Mouse (Mus musculus) limb, embryonic 15.5 days (tissue): ENCODE results near the gene Cmpk2. TPM values are rescaled to one million over a fixed set of nuclear protein-coding genes. Genes with fewer than 3 reads are reported as not detected.
A peak's percentile ranks its signal among the peaks of the same experiment; 100 is the strongest.

Experiments used
- ATAC-seq: fragments of 200-750 bp; cut with Nextera tagmentation; 2 replicates; pipeline ENCODE4 v1.8.0; 2017; ENCODE audit warnings: low read depth, moderate TSS enrichment; ENCODE audit not compliant: insufficient number of reproducible peaks, low FRiP score, low TSS enrichment
- H3K27ac ChIP-seq: fragments of 300-500 bp; sonication (generic); 2 replicates; pipeline ENCODE4 v1.5.1; 2015; ENCODE audit warnings: moderate library complexity, mild to moderate bottlenecking, inconsistent platforms
- H3K27me3 ChIP-seq: fragments of 300-500 bp; sonication (generic); 2 replicates; pipeline ENCODE4 v1.6.1; 2015; ENCODE audit warnings: inconsistent platforms
- H3K36me3 ChIP-seq: fragments of 300-500 bp; sonication (generic); 2 replicates; pipeline ENCODE4 v1.6.1; 2015; ENCODE audit warnings: inconsistent platforms
- H3K4me1 ChIP-seq: fragments of 300-500 bp; sonication (generic); 2 replicates; pipeline ENCODE4 v1.6.1; 2015; ENCODE audit warnings: inconsistent platforms
- H3K4me2 ChIP-seq: fragments of 300-500 bp; sonication (generic); 2 replicates; pipeline ENCODE4 v1.6.1; 2015; ENCODE audit warnings: mild to moderate bottlenecking, inconsistent platforms
- H3K4me3 ChIP-seq: fragments of 300-500 bp; sonication (generic); 2 replicates; pipeline ENCODE4 v1.5.1; 2015; ENCODE audit warnings: mild to moderate bottlenecking, inconsistent platforms
- H3K9ac ChIP-seq: fragments of 300-500 bp; sonication (generic); 2 replicates; pipeline ENCODE4 v1.6.1; 2015; ENCODE audit warnings: inconsistent platforms
- H3K9me3 ChIP-seq: fragments of 300-500 bp; sonication (generic); 2 replicates; pipeline ENCODE4 v1.6.1; 2016; ENCODE audit warnings: inconsistent platforms
- WGBS: fragments of 180-500 bp; shearing (Covaris S2); methylation state at CpG from one replicate; pipeline ENCODE4 v1.1.7; 2015; 5-methylcytosine and 5-hydroxymethylcytosine counted together
- polyA plus RNA-seq: library from polyadenylated mRNA; unstranded; fragments of >200 nt; fragmentation: Nextera tagmentation; extraction: Ambion mirVana; gene quantifications from 2 replicates; pipeline ENCODE4 v1.2.1, GENCODE M21; 2015

Cmpk2 gene
- polyA plus RNA-seq, 1 experiment from 2014 or later, result 6.5 TPM

DNA sequence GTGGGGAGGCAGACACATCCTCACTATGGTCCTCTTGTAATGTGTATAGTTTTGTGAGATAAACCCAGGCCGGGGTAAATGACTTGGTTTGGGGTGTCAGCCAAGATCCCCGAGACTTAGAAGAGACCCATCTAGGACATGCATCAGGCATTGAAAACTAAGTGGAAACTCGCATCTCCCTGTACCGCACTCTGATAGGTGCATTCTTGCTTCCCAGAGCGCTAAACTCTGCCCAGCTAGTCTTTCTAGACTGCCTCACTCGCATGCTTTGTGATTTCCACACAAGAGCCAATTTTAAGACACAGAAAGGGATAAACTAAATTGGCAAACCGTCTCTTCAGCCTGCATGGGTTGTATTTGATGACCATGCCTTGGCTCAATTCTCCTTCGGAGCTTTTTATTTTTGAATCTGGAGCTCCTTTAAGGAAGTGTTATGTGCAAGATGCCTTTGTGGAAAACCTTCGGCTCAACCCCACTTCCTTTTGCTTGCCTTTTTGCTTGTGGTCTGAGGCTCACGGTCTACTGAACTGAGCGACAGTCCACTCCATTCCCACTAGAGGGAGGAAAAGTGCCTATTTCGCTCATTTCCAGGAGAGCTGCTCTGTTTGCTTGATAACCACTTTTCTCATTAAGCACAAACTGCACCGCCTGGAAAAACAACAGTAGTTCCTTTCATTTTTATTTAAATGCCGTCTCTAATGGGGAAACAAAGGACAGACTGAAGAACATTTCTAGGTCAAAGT is 19.0 kb downstream of the Cmpk2 start:
- Histone ChIP-seq H3K4me2 (no peak overlapping the region), H3K4me1 (peaks cover 8% of the 10 kb centered on the region), H3K27me3 (no peaks in the 10 kb centered on the region), H3K36me3 (no peaks in the 10 kb centered on the region), H3K9ac (no peak overlapping the region), H3K9me3 (no peaks in the 10 kb centered on the region), H3K4me3 (no peak overlapping the region), H3K27ac (peak overlapping the region; percentile 43; the same call in 1 of the 2 replicates)
- 39% methylated on average over 14 of the region's 14 CpGs for WGBS
- no peak for ATAC-seq

GRCm38 (mm10) chr12:26488617-26489274 is 19.7 kb downstream of the Cmpk2 start:
- Histone ChIP-seq H3K9me3 (no peaks in the 10 kb centered on the region), H3K36me3 (no peaks in the 10 kb centered on the region), H3K27me3 (no peaks in the 10 kb centered on the region), H3K4me3 (no peak overlapping the region), H3K4me1 (peaks cover 8% of the 10 kb centered on the region), H3K27ac (no peak overlapping the region; the same call in 1 of the 2 replicates), H3K4me2 (no peak overlapping the region), H3K9ac (no peak overlapping the region)
- 23% methylated on average over 5 of the region's 5 CpGs for WGBS
- ATAC-seq, result no peak

- Histone ChIP-seq H3K36me3 (no peaks in the 10 kb centered on the region), H3K9me3 (no peaks in the 10 kb centered on the region), H3K4me1 (peaks cover 10% of the 10 kb centered on the region), H3K27me3 (no peaks in the 10 kb centered on the region), H3K9ac (no peak overlapping the region), H3K27ac (no peak overlapping the region), H3K4me2 (no peak overlapping the region), H3K4me3 (no peak overlapping the region)
- WGBS, result 97% methylated on average over 1 of the region's 1 CpGs
- no peak for ATAC-seq
These were observed 20.9 kb downstream of the Cmpk2 start for GRCm38 (mm10) chr12:26489942-26490341.

DNA sequence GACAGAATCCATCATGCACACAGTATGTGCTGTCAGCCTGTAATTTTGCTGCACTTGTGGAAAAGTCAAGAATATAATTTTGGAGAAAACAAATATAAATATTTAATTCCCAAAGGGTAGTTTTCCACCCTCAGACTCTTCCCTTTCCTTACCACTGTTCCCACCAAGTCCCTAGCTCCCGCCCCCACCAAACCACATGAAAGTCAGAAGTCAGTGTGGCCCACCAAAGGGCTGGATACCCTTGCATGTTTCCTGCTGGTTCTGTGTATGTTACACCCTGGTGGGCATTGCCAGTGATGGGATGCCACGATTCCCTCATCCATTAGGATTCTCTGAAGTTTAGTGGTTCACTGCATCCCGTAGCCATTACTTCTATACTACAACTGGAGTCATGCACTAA is 32.0 kb downstream of the Cmpk2 start:
- Histone ChIP-seq H3K9ac (no peak overlapping the region), H3K27me3 (no peaks in the 10 kb centered on the region), H3K27ac (no peak overlapping the region), H3K4me2 (no peak overlapping the region), H3K36me3 (no peaks in the 10 kb centered on the region), H3K4me1 (no peaks in the 10 kb centered on the region), H3K9me3 (no peaks in the 10 kb centered on the region), H3K4me3 (no peak overlapping the region)
- no peak for ATAC-seq
- WGBS, result 81% methylated on average over 3 of the region's 3 CpGs

GRCm38 (mm10) chr12:26510971-26511370 is 42.0 kb downstream of the Cmpk2 start:
- H3K27ac ChIP-seq, result no peak overlapping the region
- ATAC-seq, result no peak
- 85% methylated on average over 4 of the region's 4 CpGs for WGBS
- H3K4me2 ChIP-seq, result no peak overlapping the region
- no peak overlapping the region for H3K9ac ChIP-seq
- H3K4me3 ChIP-seq, result no peak overlapping the region
- no peaks in the 10 kb centered on the region for H3K27me3 ChIP-seq
- no peaks in the 10 kb centered on the region for H3K36me3 ChIP-seq
- no peaks in the 10 kb centered on the region for H3K4me1 ChIP-seq
- no peaks in the 10 kb centered on the region for H3K9me3 ChIP-seq

DNA sequence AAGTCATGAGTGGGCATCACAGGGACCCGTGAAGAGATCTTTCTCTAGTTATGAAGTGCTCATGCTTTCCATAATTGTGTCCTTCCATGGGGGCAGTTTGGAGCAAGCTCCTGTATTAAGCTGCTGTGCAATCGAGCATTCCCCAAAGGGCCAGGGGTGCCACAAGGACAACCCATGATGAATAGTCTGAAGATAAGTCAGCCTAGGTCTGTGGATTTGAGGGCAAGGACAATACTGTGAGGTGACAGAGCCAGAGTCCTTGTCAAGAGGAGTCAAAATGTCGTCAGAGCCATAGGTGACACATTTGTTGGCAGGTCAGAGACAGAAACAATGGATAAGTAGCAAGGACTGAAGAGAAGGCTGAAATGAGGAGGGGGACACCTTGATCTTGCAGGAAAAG is 49.2 kb downstream of the Cmpk2 start:
- H3K4me3 ChIP-seq, result no peak overlapping the region
- no peaks in the 10 kb centered on the region for H3K4me1 ChIP-seq
- H3K27me3 ChIP-seq, result no peaks in the 10 kb centered on the region
- no peak overlapping the region for H3K9ac ChIP-seq
- ATAC-seq, result no peak
- 77% methylated on average over 3 of the region's 3 CpGs for WGBS
- H3K27ac ChIP-seq, result no peak overlapping the region
- H3K4me2 ChIP-seq, result no peak overlapping the region
- no peaks in the 10 kb centered on the region for H3K36me3 ChIP-seq
- no peaks in the 10 kb centered on the region for H3K9me3 ChIP-seq

DNA sequence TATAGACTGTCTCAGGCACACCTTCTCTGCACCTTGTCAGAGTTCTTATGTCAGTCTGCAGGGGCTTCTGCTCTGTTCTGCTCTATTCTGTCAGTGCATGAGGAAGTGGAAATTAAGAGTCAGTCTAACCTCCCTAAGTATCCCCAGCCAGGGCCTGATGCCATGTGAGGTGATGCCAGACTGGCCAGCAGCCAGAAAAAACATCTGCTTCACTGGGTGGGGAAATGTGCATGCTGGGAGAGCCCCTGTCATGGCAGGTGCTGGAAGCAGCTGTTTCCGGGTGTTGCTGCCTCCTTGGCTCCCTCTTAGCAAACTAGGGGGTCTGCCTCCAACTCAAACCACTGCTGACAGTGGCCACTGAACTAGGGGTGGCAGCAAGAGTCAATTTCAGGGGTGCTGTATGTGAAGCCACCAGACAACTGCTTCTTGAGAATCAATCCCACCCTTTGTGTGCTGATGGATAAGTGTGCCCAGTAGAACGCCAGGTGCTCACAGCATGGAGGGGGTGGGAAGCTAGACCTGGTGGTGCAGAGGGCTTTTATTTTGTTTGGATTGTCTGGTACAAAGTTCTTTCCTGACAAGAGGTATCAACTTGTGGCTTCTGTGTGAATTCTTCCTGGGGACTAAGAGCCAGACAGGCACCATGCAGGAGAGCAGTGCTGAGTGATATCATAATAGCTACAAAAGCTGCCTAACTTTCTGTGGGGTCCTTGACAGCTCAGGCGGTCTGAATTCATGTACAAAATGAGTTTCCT is 56.1 kb downstream of the Cmpk2 start:
- Histone ChIP-seq H3K36me3 (no peaks in the 10 kb centered on the region), H3K4me3 (no peak overlapping the region), H3K27me3 (no peaks in the 10 kb centered on the region; the same call in 1 of the 2 replicates), H3K9me3 (no peaks in the 10 kb centered on the region), H3K4me2 (no peak overlapping the region), H3K9ac (no peak overlapping the region), H3K27ac (no peak overlapping the region), H3K4me1 (peaks cover 9% of the 10 kb centered on the region)
- ATAC-seq, result peak; percentile 76
- 49% methylated on average over 3 of the region's 3 CpGs for WGBS

GRCm38 (mm10) chr12:26525698-26526026 is 56.7 kb downstream of the Cmpk2 start:
- no peak overlapping the region for H3K27ac ChIP-seq

More at GRCm38 (mm10) chr12:26525698-26526026, 56.7 kb downstream of the Cmpk2 start:
- no peak overlapping the region for H3K9ac ChIP-seq
- H3K4me2 ChIP-seq, result no peak overlapping the region
- ATAC-seq, result no peak
- no peaks in the 10 kb centered on the region for H3K36me3 ChIP-seq
- H3K27me3 ChIP-seq, result no peaks in the 10 kb centered on the region; the same call in 1 of the 2 replicates
- no peak overlapping the region for H3K4me3 ChIP-seq
- 49% methylated on average over 5 of the region's 5 CpGs for WGBS
- peaks cover 9% of the 10 kb centered on the region for H3K4me1 ChIP-seq
- no peaks in the 10 kb centered on the region for H3K9me3 ChIP-seq

Other genes with a start within 250 kb of the Cmpk2 start
- gene Rnf144a, start 54.0 kb upstream of the Cmpk2 start, polyA plus RNA-seq, result 39.7 and 41.0 TPM in 2 replicates
- 1.1 and 1.3 TPM in 2 replicates for gene Rsad2, start 12.8 kb upstream of the Cmpk2 start, polyA plus RNA-seq